Mouse (Mus musculus): Measurements from ENCODE around the gene Helz2.
A peak's percentile ranks its signal among the peaks of the same experiment; 100 is the strongest.

The Helz2 gene

DNA sequence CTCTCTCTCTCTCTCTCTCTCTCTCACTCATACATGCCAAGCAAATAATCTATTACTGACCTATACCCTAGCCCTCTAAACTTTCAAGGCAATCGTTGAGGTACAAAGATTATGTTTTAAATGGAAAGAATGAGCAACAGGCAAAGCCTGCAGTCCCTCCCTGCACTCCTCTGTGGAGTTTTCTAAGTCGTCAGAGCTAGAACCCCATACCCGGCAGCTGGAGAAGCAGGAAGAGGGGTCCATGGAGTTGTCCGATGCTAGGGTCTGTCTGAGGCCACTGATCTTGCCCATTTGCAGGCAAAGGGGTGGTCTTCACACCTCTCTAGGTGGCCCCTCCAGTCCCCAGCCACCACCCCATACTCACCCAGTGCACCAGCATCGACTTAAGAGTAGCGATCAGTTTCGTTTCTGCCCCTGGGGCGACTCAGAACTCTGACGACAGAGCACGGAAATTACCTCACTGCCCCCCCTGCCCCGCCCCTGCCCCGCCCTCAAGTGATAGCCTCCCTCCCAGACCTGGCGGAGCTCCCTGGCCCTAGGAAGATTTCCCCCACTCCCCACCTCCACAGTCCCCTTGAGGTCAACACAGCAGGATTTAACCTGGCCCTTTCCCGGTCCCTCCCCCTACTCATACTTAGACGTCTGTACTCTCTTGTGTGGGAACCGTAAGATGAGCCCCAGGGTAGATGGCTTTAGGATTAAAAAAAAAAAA, at the start of gene Helz2:
Gene Helz2, minus strand, starts transcription at position 426 of the 712 bp plus-strand sequence.
- DNase-seq, result peak; percentile 59 to 69

DNA sequence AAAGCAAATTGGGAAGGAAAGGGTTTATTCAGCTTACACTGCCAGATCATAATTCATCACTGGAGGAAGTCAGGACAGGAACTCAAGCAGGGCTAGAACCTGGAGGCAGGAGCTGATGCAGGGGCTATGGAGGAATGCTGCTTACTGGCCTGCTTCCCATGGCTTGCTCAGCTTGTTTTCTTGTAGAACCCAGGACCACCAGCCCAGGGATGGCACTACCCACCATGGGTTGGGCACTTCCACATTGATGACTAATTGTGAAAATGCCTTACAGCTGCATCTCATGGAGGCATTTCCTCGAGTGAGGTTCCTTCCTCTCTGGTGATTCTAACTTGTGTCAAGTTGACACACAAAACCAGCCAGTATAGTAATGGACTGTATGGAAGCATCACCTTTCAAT, 49.1 kb upstream of the Helz2 start:
- no peak for DNase-seq

DNA sequence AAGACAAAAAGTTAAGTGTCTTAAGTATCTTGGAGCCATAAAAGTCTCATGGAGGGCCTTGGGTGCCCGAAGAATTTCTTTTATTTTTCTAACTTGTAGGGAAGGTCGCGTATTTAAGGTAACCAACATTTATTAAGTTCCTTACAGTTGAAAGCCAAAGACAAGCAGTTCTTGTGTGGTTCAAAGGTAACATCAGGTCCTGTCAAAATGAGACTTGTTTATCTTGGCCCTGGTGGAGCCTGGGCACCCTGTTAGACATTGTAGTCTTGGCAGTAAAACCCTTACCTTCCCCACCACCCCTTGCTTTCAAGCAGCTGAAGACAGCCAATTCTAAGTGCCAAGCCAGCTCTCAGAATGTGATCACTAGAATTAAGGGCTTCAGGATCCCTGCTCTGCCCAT, 46.9 kb upstream of the Helz2 start:
- peak; percentile 32 to 41 for DNase-seq

DNA sequence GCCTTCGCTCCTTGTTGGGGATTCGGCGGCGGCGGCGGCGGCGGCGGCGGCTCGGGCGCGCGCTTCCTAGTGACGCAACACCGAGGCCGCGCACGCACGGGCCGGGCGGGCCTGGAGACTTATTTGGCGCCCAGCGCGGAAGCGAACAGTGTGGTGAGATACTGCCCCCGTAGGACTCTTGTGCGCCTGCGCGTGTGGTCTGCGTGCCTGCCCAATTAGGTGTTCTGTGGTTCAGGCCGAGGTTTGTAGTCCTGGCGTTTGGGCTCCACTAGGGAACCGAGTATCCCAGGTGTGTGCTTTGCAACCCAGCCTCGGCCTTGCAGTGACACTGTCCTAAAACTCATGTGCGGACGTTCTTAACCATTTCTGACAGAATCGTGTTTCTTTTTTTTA, 46.1 kb upstream of the Helz2 start, which contains the start of gene Gmeb2:
Gene Gmeb2, minus strand, starts transcription at position 78 of the 393 bp plus-strand sequence.
- DNase-seq, result peak; percentile 94 to 97

DNA sequence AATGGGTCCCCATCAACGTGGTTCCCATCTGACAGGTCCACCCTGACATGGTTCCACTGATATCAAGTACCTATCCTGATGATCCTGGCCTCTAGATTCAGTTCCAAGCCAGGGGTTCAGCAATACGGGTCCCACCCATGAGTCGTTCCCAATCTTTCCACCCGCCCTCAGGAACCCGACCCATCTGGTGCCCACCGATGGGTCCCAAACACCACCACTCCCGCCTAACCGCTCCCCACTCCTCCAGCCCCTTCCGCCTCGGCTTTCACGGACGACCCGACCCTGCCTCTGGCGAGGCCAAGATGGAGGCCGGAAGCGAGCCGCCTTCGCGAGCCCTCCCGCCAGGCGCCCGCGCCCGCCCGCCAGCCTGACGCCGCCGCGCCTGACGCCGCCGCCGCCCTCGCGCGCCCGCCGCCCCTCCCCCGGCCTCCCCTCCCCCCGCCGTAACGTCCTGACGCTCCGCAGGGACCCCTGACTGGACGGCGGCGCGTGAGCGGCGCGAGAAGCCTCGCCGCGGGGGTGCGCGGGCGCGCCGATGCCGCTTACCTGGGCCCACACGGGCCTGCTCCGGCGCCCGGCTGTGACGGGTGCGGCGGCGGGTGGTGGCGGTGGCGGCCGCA, 45.6 kb upstream of the Helz2 start:
- peak; percentile 82 to 90 for DNase-seq

DNA sequence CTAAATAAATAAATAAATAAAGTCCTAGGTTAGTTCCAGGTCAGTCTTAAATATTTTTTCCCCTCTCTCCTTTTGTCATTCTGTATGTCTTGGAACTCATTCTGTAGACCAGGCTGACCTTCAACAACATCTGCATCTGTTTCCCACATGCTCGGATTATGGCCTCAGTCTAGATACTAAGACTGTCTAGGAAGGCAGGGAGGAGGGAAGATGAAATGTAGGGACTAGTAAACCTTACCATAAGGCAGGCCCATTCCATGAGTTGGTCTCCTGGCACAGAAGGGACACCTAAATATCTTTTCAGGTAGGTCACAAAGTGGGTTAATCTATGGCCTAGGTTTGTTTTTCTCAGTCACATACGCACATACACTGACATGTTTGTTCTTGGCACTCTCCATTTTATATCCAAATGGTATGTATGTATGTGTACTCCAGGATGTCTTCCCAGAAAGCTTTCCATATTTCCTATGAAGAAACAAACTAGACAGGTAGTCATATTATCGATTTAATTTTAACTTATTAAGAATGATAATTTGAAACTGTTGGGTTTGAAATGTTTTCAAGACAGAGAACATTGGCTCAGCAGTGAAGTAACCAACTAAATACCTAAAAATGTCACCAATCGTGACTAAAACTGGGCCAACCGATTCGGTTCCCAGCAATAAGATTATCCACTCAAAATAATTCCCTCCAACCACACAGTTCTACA, 45.0 kb upstream of the Helz2 start:
- DNase-seq, result no peak

DNA sequence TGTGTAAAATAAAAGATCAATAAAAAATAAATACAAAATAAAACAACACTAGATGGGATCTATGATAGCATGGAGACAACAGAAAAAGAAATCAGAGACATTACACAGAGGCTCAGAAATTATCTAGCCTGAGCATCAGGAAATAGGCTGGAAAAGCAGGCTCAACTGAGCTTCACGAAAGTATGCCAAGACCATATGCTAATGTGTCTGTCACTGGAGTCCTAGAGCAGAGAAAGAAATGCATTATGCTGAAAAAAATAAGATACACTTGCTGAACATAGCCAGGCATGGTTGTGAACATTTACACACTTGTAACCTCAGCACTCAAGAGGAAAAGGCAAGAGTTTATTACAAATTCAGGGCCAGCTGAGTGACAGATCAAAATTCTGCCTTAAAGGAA, 38.1 kb upstream of the Helz2 start:
- no peak for DNase-seq

DNA sequence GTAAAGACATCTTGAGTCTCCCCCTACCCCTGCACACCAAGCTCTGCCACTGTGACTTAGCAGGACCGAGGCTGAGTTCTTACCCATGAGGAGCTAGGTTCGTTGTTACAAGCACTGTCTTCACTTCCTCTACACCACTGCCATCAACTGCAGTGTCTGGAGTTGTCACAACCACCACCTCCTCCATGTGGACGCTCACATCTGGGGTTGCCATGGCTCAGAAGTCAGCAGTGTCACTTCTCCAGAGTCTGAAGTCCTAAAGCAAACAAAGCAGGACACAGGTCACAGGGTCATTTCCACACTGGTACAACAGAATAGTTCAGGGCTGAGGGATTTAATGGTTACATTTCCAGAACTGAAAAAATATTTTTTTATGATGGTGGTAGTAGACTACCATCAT, 36.0 kb upstream of the Helz2 start:
- DNase-seq, result no peak

DNA sequence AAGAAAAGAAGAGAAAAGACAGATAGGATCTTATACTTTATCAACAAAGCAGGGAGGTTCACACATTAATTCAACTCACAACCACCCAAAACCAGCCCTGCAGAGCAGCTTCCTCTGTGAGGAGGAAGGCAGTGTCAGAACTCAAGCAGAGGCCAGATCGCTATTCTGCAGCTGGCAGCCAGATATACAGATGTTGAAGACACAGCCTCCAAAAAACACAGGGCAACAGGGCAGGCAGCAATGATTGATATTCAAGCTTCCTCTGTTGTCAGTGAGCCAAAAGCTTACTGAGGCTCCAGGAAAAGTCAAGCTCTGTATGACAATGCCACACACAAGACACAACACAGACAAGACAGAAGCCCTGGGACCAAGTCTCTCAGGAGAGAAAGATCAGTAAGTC, 34.9 kb upstream of the Helz2 start:
- peak; percentile 56 to 80 for DNase-seq

DNA sequence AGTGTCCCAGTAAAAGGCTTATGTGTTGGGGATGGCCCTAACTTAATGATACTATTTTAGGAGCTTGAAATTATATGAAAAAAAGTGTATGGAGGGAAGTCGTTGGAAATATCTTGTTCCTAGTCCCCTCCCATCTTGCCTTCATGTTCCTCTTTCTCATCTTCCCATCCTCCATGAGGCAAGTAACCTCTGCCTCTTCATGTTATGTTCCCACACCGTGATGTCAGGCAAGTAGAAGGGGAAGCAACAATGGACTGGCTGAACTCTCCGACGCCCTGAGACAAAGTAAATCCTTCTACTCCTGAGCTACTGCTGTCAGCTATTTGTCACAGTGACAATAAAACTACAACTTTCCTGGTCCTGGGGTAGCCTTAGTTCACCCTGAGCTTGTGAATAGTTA, 32.8 kb upstream of the Helz2 start:
- no peak for DNase-seq

DNA sequence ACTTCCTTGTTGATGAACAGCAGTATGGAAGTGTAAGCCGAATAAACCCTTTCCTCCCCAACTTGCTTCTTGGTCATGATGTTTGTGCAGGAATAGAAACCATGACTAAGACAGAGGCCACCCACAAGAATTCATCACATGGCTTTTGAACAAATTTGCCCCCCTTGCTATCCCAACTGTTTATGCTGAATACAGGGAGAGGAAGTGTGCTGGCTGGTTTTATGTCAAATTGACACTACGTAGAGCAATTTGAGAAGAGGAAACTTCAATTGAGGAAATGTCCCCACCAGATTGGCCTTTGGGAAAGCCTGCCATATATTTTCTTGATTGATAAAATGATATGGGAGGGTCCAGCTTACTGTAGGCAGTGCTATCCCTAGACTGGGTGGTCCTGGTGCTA, 32.0 kb upstream of the Helz2 start:
- no peak for DNase-seq

DNA sequence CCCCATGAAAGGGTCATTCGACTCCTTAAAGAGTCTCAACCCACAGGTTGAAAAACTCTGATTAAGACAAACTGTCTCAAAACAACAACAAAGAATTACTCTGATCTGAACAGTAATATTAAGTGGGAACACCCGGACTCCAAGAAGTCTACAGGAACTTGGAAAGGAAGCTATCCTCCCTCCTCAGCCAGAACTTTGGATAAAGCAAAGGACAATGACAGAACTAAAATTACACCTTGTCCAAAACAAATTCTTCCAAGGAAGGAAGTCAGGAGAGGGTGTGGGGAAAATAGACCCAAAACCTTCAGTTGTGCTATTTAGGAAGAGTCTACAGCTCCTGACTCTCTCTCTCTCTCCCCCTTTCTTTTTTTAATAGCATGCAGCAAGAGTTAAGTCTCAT, 30.3 kb upstream of the Helz2 start:
- DNase-seq, result peak in 1 of 2 experiments; percentile 62

DNA sequence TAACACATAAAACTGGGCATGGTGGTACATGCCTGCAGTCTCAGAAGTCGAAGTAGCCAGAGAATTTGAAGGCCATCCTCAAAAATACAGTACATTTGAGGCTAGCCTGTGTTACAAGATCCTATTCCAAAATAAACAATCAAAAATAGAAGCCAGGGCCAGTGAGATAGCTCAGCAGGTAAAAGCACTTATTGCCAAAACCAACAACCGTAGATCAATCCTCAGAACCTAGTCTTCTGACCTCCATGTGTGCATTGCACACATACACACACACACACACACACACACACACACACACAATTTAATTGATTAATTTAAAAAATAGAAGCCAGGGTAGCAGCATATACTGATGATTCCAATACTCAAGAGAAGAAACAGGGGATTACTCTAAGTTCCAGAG, 25.0 kb upstream of the Helz2 start:
- no peak for DNase-seq

DNA sequence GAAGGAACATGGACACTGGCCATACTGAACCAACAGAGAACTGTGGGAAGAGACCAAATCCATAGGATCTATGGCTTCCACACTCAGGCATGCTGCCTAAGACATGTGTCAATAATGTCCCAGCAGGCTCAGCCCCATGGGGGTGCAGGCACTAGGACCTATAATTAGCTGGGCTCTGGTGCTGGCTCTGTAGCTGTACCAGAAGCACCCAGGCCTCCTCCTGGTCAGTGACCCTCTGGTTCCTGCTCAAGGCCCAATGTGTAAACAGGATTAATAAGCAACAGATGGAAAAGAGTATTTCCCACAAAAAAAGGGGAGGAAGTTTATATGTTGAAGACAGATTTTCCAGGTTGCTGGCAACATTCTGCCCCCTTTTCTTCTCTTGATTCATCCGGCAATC, 11.4 kb upstream of the Helz2 start:
- DNase-seq, result no peak

DNA sequence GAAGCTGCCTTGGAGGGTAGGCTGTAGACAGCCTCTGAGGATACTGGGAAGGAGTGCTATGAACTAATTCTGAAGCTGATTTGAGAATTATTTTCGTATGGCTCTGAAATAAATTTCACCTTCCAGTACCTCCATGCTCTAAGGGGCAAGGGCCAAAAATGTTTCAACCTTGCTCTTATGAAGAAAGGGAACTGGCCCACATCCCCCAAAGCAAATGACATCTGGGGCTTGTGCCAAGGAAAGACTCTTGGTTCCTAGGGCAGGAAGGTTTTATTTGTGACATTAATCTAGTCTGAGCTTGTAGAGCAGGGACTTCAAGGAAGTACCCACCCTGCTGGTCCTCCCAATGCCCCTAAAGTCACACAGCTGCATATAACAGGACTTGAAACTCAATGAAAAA, 10.0 kb upstream of the Helz2 start:
- DNase-seq, result peak in 1 of 2 experiments; percentile 18

DNA sequence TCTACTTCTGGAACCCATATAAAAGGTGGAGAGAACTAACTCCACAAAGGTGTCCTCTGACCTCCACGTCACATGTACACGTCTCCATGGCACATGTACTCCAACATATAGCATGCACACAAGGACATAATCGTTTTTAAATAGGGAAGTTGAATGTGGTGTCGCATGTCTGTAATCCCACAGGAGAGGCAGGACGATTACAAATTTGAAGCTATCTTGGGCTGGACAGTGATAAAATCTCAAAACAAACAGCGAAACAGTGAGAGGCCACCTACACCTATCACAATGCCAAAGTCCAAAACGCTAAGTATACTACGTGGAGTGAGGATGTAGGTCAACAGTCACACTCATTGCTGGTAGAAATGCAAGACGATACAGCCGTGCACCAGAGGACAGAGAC, 7.4 kb upstream of the Helz2 start:
- DNase-seq, result no peak

DNA sequence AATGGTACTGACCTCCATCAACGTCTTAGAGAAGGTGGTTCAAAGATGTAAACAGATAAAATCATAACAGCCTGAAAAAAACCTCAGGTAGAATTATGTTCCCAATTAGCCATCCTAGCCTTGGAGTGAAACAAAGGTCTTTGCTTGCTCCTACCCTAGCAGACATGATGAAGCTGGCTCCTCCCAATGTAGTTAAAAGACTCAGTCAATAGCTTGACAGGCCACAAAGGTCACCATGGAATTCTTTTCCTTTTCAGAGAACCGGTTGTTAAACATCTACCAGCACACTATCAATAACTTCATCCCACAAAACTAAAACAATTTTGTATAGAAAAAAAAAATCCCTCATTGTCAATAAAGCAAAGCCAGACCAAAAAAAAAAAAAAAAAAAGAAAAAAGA, 3.2 kb upstream of the Helz2 start:
- DNase-seq, result no peak

DNA sequence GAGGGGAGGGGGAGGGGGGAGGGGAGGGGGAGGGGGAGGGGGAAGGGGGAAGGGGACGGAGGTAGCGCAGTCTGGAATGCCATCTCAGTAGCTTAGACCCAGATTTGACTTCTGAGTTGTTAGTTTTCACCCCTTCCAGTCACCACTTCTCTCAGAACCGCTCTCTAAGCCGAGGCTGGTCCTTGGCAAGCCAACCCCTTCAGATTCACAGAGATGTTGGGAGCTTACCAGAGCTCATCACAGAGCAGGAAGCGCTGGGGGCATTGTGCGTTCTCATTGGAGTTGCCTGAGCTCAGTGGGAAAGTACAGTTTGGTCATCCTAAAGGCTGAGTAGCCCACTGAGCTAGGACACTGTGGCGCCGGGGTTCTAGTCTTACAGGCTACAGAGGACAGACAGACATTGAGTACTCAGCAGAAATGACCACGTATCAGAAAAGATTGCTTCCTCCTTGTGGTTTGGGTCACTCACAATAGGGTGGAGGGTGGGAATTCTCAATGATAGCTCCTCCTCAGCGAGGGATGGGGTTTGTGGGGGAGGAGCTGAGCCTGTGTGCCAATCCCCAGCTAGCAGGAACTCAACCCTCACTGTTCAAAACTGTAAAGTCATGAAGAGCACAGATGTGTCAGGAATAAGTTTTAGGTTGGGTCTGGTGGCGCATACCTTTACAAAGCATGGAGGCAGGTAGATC, 2.0 kb upstream of the Helz2 start:
- peak; percentile 46 to 63 for DNase-seq

DNA sequence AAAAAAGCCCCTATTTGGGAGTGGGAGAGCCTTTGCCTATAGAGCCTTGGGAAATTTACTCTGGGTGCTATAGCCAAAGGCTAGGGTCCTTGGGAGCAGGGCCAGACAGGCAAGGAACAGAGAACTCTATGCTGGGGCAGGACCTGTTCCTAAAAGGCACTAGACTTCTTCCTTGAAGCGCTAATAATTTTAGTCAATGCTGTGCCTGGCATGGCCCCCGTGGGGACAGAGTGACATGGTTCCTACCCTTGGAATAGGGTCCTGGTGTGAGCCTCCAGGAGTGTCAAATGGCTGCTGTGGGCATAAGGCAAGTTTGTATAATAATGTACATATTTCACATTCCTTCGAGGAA, 463 bp upstream of the Helz2 start:
- no peak for DNase-seq

DNA sequence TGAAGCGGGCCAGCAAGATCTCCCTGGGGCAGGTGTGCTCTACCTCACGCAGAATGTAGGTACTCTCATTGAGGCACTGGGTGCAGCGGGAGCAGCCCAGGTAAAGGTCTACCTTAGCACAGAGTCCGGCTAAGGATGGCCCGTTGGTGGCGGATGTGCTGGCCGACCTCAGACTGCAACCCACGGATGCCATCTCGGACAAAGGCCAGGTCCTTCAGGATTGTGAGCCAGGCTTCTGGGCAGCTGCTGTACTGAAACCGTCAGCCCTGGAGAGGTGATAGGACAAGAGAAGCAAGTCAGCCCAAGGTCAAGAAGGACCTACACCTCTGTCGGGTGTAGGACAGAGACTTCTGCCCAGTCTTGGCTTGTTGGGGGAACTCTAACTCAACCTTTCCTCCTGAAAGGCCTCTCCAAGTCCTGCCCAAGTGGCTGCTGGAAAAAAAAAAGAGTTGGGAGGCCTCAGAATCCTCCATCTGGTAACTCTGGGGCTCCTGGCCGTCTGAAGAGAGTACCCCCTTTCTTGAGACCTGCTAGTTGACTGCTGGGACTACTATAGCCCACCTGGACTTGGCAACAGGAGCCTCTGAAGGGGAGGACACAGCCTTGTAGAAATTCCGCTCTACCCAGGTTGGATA, 904 bp downstream of the Helz2 start:
- DNase-seq, result no peak

DNA sequence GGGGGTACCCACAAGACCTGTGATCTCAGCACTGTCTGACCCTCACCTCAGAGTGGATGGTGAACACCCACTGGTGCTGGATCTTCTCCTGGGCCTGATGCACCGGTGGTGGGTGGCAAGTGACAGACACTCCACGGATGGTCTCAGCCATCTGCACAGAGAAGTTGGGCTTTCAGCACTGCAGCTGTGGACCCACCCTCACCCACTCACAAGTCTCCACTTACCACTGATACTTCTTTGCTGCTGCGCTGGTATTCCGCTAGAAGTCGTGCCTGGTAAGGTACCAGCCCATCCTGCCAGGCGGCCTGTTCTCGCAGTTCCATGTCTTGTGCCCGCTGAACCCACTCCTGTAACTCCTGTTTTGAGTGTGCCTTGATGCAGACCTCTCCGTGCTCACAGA, 2.6 kb downstream of the Helz2 start:
- no peak for DNase-seq

DNA sequence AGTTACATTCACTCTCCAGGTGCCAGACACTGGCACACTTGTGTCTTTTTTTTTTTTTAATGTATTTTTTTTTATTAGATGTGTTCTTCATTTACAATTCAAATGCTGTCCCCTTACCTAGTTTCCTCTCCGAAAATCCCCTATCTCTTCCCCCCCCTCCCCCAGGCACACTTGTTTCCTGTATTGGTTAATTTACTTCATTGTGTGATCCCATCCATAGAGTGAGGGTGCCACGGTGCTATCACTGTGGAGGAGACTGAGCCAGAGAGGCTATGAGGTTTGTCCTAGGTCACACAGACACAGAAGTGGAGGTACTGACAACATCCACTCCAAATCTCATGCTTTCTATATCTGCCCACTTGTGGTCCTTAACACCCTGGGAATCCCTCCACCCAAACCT, 3.0 kb downstream of the Helz2 start:
- no peak for DNase-seq

DNA sequence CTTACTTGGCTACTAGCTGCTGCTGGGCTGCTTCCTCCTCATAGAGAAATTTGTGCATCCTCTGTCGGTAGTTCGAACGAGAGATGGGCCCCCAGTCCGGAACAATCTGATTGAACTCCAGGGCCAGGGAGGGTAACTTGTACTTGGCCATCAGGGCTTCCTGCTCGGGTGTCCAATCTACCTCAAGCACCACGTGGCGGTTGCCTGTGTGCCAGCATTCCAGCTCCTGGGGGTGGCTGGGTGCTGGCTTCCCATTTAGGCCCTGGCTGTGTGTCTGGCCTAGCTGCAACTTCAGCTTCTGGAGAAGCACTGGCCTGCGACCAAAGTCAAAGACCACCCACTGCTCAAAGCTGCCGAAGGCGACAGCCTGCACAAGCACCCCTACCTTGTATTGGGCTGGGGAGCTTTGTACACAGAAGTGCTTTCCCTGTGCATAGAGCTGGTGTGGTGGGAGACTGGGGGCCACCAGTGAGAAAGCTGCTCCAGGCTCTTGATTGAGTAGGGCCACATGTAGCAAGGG, 3.7 kb downstream of the Helz2 start:
- peak; percentile 25 to 41 for DNase-seq
